Mouse (Mus musculus): ENCODE results near the gene Poc1a.
A peak's percentile ranks its signal among the peaks of the same experiment; 100 is the strongest.

Poc1a gene

GRCm38 (mm10) chr9:106280808-106281544 is at the start of gene Poc1a:
Gene Poc1a (plus strand): TSS chr9:106281061.
- DNase-seq (ENCODE audit: extremely low read depth, low read depth, low spot score): peak; percentile 73

DNA sequence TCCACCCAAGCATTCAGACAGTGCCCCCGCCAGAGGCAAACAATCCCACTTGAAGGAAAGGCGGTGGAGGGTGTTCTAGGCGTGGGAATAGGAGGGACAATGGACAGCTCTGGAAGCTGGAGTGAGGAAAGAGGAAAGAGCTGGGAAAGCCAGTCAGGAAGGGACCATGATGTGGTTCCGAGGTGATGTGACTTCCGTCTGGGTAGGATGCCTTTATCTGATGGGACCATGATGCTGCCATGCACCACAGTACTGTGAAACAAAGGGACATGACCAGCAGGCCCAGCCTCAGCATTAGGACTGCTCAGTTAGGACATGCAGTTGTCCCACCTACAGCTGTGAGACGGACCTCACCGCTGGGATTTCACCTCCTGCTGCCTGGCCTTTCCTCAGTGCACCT is 49.6 kb upstream of the Poc1a start:
- no peak for DNase-seq (ENCODE audit: extremely low read depth, low read depth, low spot score)

GRCm38 (mm10) chr9:106231816-106232215 is 49.0 kb upstream of the Poc1a start:
- DNase-seq (ENCODE audit: extremely low read depth, low read depth, low spot score): no peak

DNA sequence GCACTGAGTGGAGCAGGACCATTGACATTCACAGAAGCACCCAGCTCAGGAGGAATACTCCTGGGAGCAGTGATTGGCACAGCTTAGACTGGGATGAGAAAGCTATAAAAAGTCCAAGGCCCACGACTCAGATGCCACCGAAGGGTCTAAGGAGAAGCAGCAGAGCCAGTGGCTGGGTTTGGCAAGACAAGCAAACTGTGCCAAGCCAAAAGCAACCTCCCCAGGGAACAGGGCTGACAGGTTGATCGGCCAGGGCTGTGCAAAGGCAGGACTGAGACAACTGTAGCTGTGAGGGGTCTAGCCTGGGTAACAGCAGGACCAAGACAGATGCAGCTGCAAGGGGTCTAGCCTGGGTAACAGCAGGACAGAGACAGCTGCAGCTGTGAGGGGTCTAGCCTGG is 47.9 kb upstream of the Poc1a start:
- DNase-seq (ENCODE audit: extremely low read depth, low read depth, low spot score): no peak

- DNase-seq (ENCODE audit: extremely low read depth, low read depth, low spot score): no peak
These were observed 46.9 kb upstream of the Poc1a start for GRCm38 (mm10) chr9:106233953-106234352.

GRCm38 (mm10) chr9:106235194-106235830 is 45.5 kb upstream of the Poc1a start:
- DNase-seq (ENCODE audit: extremely low read depth, low read depth, low spot score): no peak

DNA sequence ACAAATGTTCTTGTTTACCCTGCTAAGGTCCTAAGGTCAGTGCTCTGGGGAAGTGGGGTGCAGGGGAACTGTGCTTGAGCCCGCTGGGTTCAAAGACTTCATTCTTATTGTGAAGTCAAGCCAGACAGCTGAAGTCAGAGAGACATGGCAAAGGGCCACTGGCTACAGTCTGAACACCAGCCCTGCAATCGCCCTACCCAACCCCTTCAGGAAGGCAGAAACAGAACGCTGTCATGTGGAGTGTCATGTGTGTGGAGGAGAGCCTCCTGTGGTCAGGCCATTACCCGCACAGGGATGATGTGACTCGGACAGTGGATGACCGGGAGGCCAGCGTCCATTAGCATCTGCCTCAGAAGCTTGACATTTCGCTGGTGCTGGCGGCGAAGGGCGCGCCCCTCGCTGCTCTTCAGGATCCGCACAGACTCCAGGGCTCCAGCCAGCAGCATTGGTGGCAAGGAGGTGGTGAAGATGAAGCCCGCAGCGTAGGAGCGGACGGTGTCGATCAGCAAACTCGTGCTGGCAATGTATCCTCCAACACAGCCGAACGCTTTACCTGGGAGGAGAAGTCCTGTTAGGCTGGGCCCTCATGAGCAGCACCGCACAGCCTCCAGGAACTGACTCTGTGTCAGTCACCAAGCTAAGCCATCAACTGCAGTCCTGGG is 44.6 kb upstream of the Poc1a start:
- no peak for DNase-seq (ENCODE audit: extremely low read depth, low read depth, low spot score)

GRCm38 (mm10) chr9:106236818-106237211 is 44.0 kb upstream of the Poc1a start:
- peak; percentile 56 for DNase-seq (ENCODE audit: extremely low read depth, low read depth, low spot score)

DNA sequence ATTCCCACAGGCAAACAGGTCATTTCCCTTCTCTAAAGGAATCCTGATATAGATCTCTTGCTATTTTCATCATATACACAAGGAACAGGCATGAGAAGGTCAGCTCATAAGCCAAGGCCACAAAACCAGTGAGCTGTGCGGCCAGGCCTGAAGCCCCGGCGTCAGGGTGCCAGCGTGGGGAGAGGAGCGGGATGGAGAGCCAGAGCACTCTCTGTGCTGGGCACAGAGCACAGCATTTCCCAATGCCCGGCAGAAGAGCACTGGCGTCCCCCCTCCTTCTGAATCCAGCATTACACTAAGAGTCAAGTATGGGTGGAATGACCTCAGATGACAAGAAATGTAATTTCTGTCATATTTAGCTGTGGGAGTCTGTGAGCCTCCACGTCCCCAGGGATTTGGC is 43.5 kb upstream of the Poc1a start:
- no peak for DNase-seq (ENCODE audit: extremely low read depth, low read depth, low spot score)

DNA sequence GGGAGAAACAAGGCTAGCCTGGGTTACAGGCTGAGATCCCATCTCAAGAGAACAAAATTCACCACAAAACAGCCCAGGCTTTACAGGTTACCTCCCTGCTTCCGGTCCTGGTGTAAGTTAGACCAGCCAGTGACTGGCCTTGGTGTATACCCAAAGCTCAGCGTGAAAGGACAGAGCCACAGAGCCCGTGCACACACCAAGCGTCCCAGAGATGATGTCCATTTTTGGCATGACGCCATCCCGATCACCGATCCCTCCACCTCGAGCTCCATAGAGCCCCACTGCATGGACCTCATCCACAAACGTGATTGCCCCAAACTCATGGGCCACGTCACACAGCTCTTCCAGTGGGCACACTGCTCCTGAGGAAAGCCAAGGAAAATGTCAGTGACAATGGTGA is 43.0 kb upstream of the Poc1a start:
- no peak for DNase-seq (ENCODE audit: extremely low read depth, low read depth, low spot score)

GRCm38 (mm10) chr9:106241541-106242164 is 39.2 kb upstream of the Poc1a start:
- no peak for DNase-seq (ENCODE audit: extremely low read depth, low read depth, low spot score)

- DNase-seq (ENCODE audit: extremely low read depth, low read depth, low spot score): no peak
These were observed 37.9 kb upstream of the Poc1a start for GRCm38 (mm10) chr9:106242813-106243488.

GRCm38 (mm10) chr9:106249550-106249949 is 31.3 kb upstream of the Poc1a start:
- DNase-seq (ENCODE audit: extremely low read depth, low read depth, low spot score): no peak

GRCm38 (mm10) chr9:106250245-106250644 is 30.6 kb upstream of the Poc1a start:
- no peak for DNase-seq (ENCODE audit: extremely low read depth, low read depth, low spot score)

DNA sequence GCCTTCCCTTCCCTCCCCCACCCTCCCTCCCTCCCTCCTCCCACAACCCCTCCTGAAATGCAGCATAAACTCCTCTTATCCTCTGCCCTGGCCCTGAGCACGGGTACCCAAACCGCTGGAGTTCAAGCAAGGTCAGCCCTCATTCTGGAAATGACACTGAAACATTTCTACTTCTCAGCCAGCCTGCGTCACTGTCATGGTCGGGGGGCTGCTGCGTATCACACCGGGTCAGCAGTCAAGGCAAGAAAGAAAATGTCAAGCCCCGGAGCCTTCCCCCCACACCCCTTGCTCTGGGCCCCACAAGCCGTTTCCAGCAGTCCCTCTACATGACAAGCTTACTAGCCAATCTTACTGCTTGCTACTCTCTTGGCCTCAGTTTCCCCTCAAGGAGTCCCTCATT is 29.8 kb upstream of the Poc1a start:
- DNase-seq (ENCODE audit: extremely low read depth, low read depth, low spot score): no peak

GRCm38 (mm10) chr9:106254001-106254400 is 26.9 kb upstream of the Poc1a start:
- no peak for DNase-seq (ENCODE audit: extremely low read depth, low read depth, low spot score)

DNA sequence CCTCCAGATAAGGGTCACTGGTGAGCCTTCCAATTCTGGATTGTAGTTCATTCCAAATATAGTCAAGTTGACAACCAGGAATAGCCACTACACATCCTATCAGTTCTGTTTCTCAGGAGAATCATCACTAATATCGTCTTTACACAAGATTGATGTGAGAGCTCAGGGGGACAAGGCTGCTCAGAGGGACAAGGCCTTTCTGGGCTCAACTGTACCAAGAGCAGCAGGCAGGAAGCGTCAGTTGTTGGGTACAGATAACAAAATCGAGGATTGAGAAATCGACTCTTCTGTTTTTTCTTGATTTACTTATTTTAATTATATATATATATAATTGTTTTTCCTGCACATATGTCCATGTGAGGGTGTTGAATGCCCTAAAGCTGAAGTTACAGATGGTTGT is 22.4 kb upstream of the Poc1a start:
- no peak for DNase-seq (ENCODE audit: extremely low read depth, low read depth, low spot score)

DNA sequence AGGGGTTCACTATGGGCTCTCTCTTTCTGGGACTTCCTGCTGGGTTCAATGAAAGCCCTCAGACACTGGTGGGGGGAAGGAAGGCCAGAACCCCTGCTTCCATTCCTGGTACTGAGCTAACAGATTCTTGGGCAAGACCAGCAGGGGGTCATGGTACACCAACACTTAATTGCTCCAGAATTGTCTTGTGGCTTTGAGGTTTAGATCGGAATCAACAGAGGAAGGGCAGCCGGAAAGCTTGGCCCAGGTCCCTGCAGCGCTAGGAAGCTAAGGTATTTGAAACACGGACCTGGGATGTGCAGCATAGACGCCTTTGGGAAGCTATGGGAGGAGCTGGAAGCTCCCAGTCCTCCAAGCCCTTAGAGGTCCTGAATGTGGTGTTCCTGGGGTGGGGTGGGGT is 21.9 kb upstream of the Poc1a start:
- DNase-seq (ENCODE audit: extremely low read depth, low read depth, low spot score): no peak

DNA sequence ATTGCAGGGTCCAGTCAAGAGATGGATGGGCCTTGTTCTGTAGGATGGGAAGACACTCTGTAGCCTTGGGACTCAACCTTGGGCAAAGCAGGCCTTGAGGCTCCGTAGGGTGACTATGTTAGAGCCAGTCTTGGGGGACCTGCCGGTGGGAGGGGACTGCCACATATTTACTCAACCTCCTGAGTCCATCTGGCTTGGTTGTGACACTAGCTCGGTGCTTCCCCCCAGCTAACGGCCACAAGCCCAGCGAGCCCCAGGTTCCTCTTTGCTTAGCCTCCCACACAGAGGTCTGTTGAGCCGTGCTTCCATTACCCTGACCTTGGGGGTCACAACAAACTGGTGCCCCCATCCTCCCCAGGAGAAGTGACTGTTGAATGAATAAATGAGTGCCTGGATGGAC is 19.8 kb upstream of the Poc1a start:
- no peak for DNase-seq (ENCODE audit: extremely low read depth, low read depth, low spot score)

GRCm38 (mm10) chr9:106261491-106261890 is 19.4 kb upstream of the Poc1a start:
- no peak for DNase-seq (ENCODE audit: extremely low read depth, low read depth, low spot score)

GRCm38 (mm10) chr9:106262075-106262474 is 18.8 kb upstream of the Poc1a start:
- peak; percentile 69 for DNase-seq (ENCODE audit: extremely low read depth, low read depth, low spot score)
